Mouse (Mus musculus) neural tube, embryonic 11.5 days (tissue): ENCODE data around the gene Myh9. TPM values are rescaled to one million over a fixed set of nuclear protein-coding genes. Genes with fewer than 3 reads are reported as not detected.

ENCODE experiments used
- ATAC-seq: fragments of 200-750 bp; cut with Nextera tagmentation; 2 replicates; pipeline ENCODE4 v1.8.0; 2017; ENCODE audit warnings: moderate number of reproducible peaks, mild to moderate bottlenecking, moderate TSS enrichment, moderate library complexity; ENCODE audit not compliant: insufficient read depth, low FRiP score, low TSS enrichment
- DNase-seq: peaks from one replicate; pipeline ENCODE4 v3.0.0-alpha.2; 2015; ENCODE audit warnings: low spot score
- H3K27ac ChIP-seq: fragments of 300-500 bp; sonication (generic); 2 replicates; pipeline ENCODE4 v1.5.1; 2014; ENCODE audit warnings: low read depth, mild to moderate bottlenecking, low read length
- H3K27me3 ChIP-seq: fragments of 300-500 bp; sonication (generic); 2 replicates; pipeline ENCODE4 v1.6.1; 2014; ENCODE audit warnings: mild to moderate bottlenecking, low read length, mixed read lengths; ENCODE audit not compliant: control insufficient read depth, insufficient read depth
- H3K36me3 ChIP-seq: fragments of 300-500 bp; sonication (generic); 2 replicates; pipeline ENCODE4 v1.6.1; 2014; ENCODE audit warnings: mild to moderate bottlenecking, low read length, moderate library complexity, mixed read lengths; ENCODE audit not compliant: control insufficient read depth, insufficient read depth
- H3K4me1 ChIP-seq: fragments of 300-500 bp; sonication (generic); 2 replicates; pipeline ENCODE4 v1.6.1; 2014; ENCODE audit warnings: low read length, mixed read lengths; ENCODE audit not compliant: control insufficient read depth, insufficient read depth
- H3K4me2 ChIP-seq: fragments of 300-500 bp; sonication (generic); 2 replicates; pipeline ENCODE4 v1.6.1; 2014; ENCODE audit warnings: low read depth, mild to moderate bottlenecking, moderate library complexity
- H3K4me3 ChIP-seq: fragments of 300-500 bp; sonication (generic); 2 replicates; pipeline ENCODE4 v1.5.1; 2014; ENCODE audit warnings: low read depth, low read length
- H3K9ac ChIP-seq: fragments of 300-500 bp; sonication (generic); 2 replicates; pipeline ENCODE4 v1.6.1; 2014; ENCODE audit warnings: mild to moderate bottlenecking, low read length
- H3K9me3 ChIP-seq: fragments of 300-500 bp; sonication (generic); 2 replicates; pipeline ENCODE4 v1.6.1; 2016; ENCODE audit warnings: low read length; ENCODE audit not compliant: control insufficient read depth
- WGBS: fragments of 180-500 bp; shearing (Covaris S2); extraction: QIAGEN DNeasy Blood & Tissue Kit; methylation state at CpG from one replicate; pipeline ENCODE4 v1.1.7; 2014; 5-methylcytosine and 5-hydroxymethylcytosine counted together
- polyA plus RNA-seq: library from polyadenylated mRNA; unstranded; fragments of >200 nt; fragmentation: Nextera tagmentation; extraction: Ambion mirVana; gene quantifications from 2 replicates; pipeline ENCODE4 v1.2.1, GENCODE M21; 2014

The Myh9 gene
- polyA plus RNA-seq, 1 experiment from 2014 or later: 24.5 TPM

- peaks cover 26% of the 10 kb centered on the region for H3K4me1 ChIP-seq
- H3K36me3 ChIP-seq: no peaks in the 10 kb centered on the region
- no peaks in the 10 kb centered on the region for H3K27me3 ChIP-seq
- no peak overlapping the region for H3K4me2 ChIP-seq
- no peak for ATAC-seq
- no peak overlapping the region for H3K4me3 ChIP-seq
- no peak for DNase-seq
- 55% methylated on average over 9 of the region's 9 CpGs for WGBS
- no peaks in the 10 kb centered on the region for H3K9me3 ChIP-seq
- H3K27ac ChIP-seq: no peak overlapping the region
- no peak overlapping the region for H3K9ac ChIP-seq
Observed at GRCm38 (mm10) chr15:77835930-77836653, 5.9 kb downstream of the Myh9 start.

- peaks cover 14% of the 10 kb centered on the region for H3K4me1 ChIP-seq
- WGBS: 83% methylated on average over 15 of the region's 15 CpGs
Observed at GRCm38 (mm10) chr15:77834336-77835268, 7.4 kb downstream of the Myh9 start.

GRCm38 (mm10) chr15:77833731-77834130 lies 8.2 kb downstream of the Myh9 start:
- Histone ChIP-seq H3K36me3 (no peaks in the 10 kb centered on the region), H3K9ac (no peak overlapping the region), H3K27me3 (no peaks in the 10 kb centered on the region), H3K9me3 (no peaks in the 10 kb centered on the region), H3K4me2 (no peak overlapping the region), H3K27ac (no peak overlapping the region), H3K4me1 (peaks cover 5% of the 10 kb centered on the region; the same call in 1 of the 2 replicates), H3K4me3 (no peak overlapping the region)
- no peak for ATAC-seq
- no peak for DNase-seq
- 81% methylated on average over 6 of the region's 6 CpGs for WGBS

More at GRCm38 (mm10) chr15:77834336-77835268, 7.4 kb downstream of the Myh9 start:
- Histone ChIP-seq H3K27ac (no peak overlapping the region), H3K4me3 (no peak overlapping the region), H3K36me3 (no peaks in the 10 kb centered on the region), H3K9ac (no peak overlapping the region), H3K9me3 (no peaks in the 10 kb centered on the region), H3K27me3 (no peaks in the 10 kb centered on the region), H3K4me2 (no peak overlapping the region)
- no peak for DNase-seq
- ATAC-seq: no peak

GRCm38 (mm10) chr15:77833083-77833482 lies 8.9 kb downstream of the Myh9 start:
- Histone ChIP-seq H3K9me3 (no peaks in the 10 kb centered on the region), H3K4me2 (no peak overlapping the region), H3K27me3 (no peaks in the 10 kb centered on the region), H3K36me3 (no peaks in the 10 kb centered on the region), H3K9ac (no peak overlapping the region), H3K4me3 (no peak overlapping the region), H3K4me1 (peaks cover 5% of the 10 kb centered on the region), H3K27ac (no peak overlapping the region)
- no peak for ATAC-seq
- no peak for DNase-seq

GRCm38 (mm10) chr15:77832458-77832904 lies 9.5 kb downstream of the Myh9 start:
- Histone ChIP-seq H3K27ac (no peak overlapping the region), H3K4me1 (peaks cover 11% of the 10 kb centered on the region), H3K9ac (no peak overlapping the region), H3K36me3 (no peaks in the 10 kb centered on the region), H3K4me3 (no peak overlapping the region), H3K4me2 (no peak overlapping the region), H3K27me3 (no peaks in the 10 kb centered on the region), H3K9me3 (no peaks in the 10 kb centered on the region)
- WGBS: 70% methylated on average over 7 of the region's 7 CpGs
- ATAC-seq (no peak), DNase-seq (no peak)

GRCm38 (mm10) chr15:77831754-77832457 lies 10.1 kb downstream of the Myh9 start:
- Histone ChIP-seq H3K9ac (no peak overlapping the region), H3K4me1 (peaks cover 14% of the 10 kb centered on the region), H3K27me3 (no peaks in the 10 kb centered on the region), H3K4me2 (no peak overlapping the region), H3K27ac (no peak overlapping the region), H3K4me3 (no peak overlapping the region), H3K36me3 (no peaks in the 10 kb centered on the region), H3K9me3 (no peaks in the 10 kb centered on the region)
- DNase-seq (no peak), ATAC-seq (no peak)
- WGBS: 89% methylated on average over 8 of the region's 8 CpGs

GRCm38 (mm10) chr15:77831138-77831579 lies 10.8 kb downstream of the Myh9 start:
- Histone ChIP-seq H3K27ac (no peak overlapping the region), H3K4me3 (no peak overlapping the region), H3K36me3 (no peaks in the 10 kb centered on the region), H3K4me2 (no peak overlapping the region), H3K9me3 (no peaks in the 10 kb centered on the region), H3K4me1 (peaks cover 14% of the 10 kb centered on the region), H3K9ac (no peak overlapping the region), H3K27me3 (no peaks in the 10 kb centered on the region)
- DNase-seq (no peak), ATAC-seq (no peak)
- 85% methylated on average over 2 of the region's 2 CpGs for WGBS

- Histone ChIP-seq H3K9me3 (no peaks in the 10 kb centered on the region), H3K27ac (no peak overlapping the region), H3K4me3 (no peak overlapping the region), H3K4me1 (peaks cover 12% of the 10 kb centered on the region), H3K36me3 (no peaks in the 10 kb centered on the region), H3K4me2 (no peak overlapping the region), H3K9ac (no peak overlapping the region), H3K27me3 (no peaks in the 10 kb centered on the region)
- no peak for DNase-seq
- WGBS: 95% methylated on average over 5 of the region's 5 CpGs
- ATAC-seq: no peak
Observed at GRCm38 (mm10) chr15:77830481-77831137, 11.4 kb downstream of the Myh9 start.
